Mouse (Mus musculus) MEL (cell line): Measurements from ENCODE around the gene Igtp. TPM values are rescaled to one million over a fixed set of nuclear protein-coding genes. Genes with fewer than 3 reads are reported as not detected.
A peak's percentile ranks its signal among the peaks of the same experiment; 100 is the strongest.

Experiments used
- DNase-seq: peaks from one replicate; pipeline ENCODE4 v3.0.0; 2011; ENCODE audit warnings: low read depth, low spot score
- H3K27ac ChIP-seq: 2 replicates; pipeline ENCODE4 v1.5.1; 2012; ENCODE audit warnings: low read depth, mild to moderate bottlenecking, control low read depth, low read length, moderate library complexity; ENCODE audit not compliant: control insufficient read depth
- H3K27me3 ChIP-seq, 2 experiments: fragments of 150-350 bp in 1 of 2; sonication (generic) in 1 of 2; 2 replicates each; pipeline ENCODE4 v1.6.1; 2012; ENCODE audit warnings: low read length in 2 of 2, mild to moderate bottlenecking in 2 of 2, improper control_type of control experiment in 1 of 2, moderate library complexity in 1 of 2; ENCODE audit not compliant: insufficient read depth in 2 of 2, control insufficient read depth in 1 of 2
- H3K36me3 ChIP-seq, 2 experiments: 2 replicates each; pipeline ENCODE4 v1.6.1; 2012 to 2014; ENCODE audit warnings: low read length in 2 of 2, improper control_type of control experiment in 1 of 2, inconsistent platforms in 1 of 2, mild to moderate bottlenecking in 1 of 2; ENCODE audit not compliant: insufficient read depth in 2 of 2, control insufficient read depth in 1 of 2
- H3K4me1 ChIP-seq, 2 experiments: fragments of 150-350 bp in 1 of 2; sonication (generic) in 1 of 2; 2 replicates each; pipeline ENCODE4 v1.6.1; 2012; ENCODE audit warnings: low read length in 2 of 2, improper control_type of control experiment in 1 of 2, mild to moderate bottlenecking in 1 of 2; ENCODE audit not compliant: insufficient read depth in 2 of 2, control insufficient read depth in 1 of 2
- H3K4me3 ChIP-seq, 2 experiments: fragments of 150-350 bp in 1 of 2; sonication (generic) in 1 of 2; 2 replicates each; pipeline ENCODE4 v1.5.1; 2012; ENCODE audit warnings: low read depth in 2 of 2, low read length in 2 of 2, mild to moderate bottlenecking in 2 of 2, moderate library complexity in 2 of 2, control low read depth in 1 of 2, improper control_type of control experiment in 1 of 2; ENCODE audit not compliant: control insufficient read depth in 1 of 2, insufficient read depth in 1 of 2
- H3K79me2 ChIP-seq: 2 replicates; pipeline ENCODE4 v1.6.1; 2012; ENCODE audit warnings: mild to moderate bottlenecking, low read length, moderate library complexity; ENCODE audit not compliant: control insufficient read depth, poor library complexity, insufficient read depth
- H3K9ac ChIP-seq: 2 replicates; pipeline ENCODE4 v1.6.1; 2012; ENCODE audit warnings: low read depth, mild to moderate bottlenecking, control low read depth, low read length, moderate library complexity; ENCODE audit not compliant: control insufficient read depth, poor library complexity, severe bottlenecking
- H3K9me3 ChIP-seq: fragments of 150-350 bp; sonication (generic); replicated peaks from 2 replicates; pipeline ENCODE4 v1.6.1; 2012; ENCODE audit warnings: mild to moderate bottlenecking, low read length, improper control_type of control experiment, moderate library complexity; ENCODE audit not compliant: insufficient read depth
- BHLHE40 ChIP-seq: IDR thresholded peaks from 2 replicates; pipeline ENCODE4 v1.6.1; 2012; ENCODE audit warnings: low read depth, mild to moderate bottlenecking, inconsistent platforms, low read length, improper control_type of control experiment, borderline replicate concordance
- CHD2 ChIP-seq: IDR thresholded peaks from 2 replicates; pipeline ENCODE4 v1.6.1; 2011; ENCODE audit warnings: low read length, improper control_type of control experiment
- CTCF ChIP-seq, 3 experiments: IDR thresholded peaks in 2 of 3; conservative IDR thresholded peaks in 1 of 3; 2 replicates each; pipeline ENCODE4 v1.5.1; 2011 to 2012; ENCODE audit warnings: low read length in 3 of 3, low read depth in 2 of 3, mild to moderate bottlenecking in 2 of 3, improper control_type of control experiment in 1 of 3, inconsistent platforms in 1 of 3, mixed read lengths in 1 of 3, moderate library complexity in 1 of 3; ENCODE audit not compliant: control insufficient read depth in 1 of 3, insufficient read depth in 1 of 3, poor library complexity in 1 of 3, severe bottlenecking in 1 of 3
- E2F4 ChIP-seq: IDR thresholded peaks from 2 replicates; pipeline ENCODE4 v1.6.1; 2011; ENCODE audit warnings: low read depth, low read length, improper control_type of control experiment, borderline replicate concordance
- ELF1 ChIP-seq: IDR thresholded peaks from 2 replicates; pipeline ENCODE4 v1.6.1; 2014; ENCODE audit warnings: low read depth, mild to moderate bottlenecking, inconsistent platforms, low read length, improper control_type of control experiment, moderate library complexity
- EP300 ChIP-seq, 2 experiments: IDR thresholded peaks; 2 replicates each; pipeline ENCODE4 v1.6.1; 2011; ENCODE audit warnings: improper control_type of control experiment in 2 of 2, low read length in 2 of 2, low read depth in 1 of 2, mild to moderate bottlenecking in 1 of 2
- ETS1 ChIP-seq: IDR thresholded peaks from 2 replicates; pipeline ENCODE4 v1.6.1; 2012; ENCODE audit warnings: low read depth, mild to moderate bottlenecking, inconsistent platforms, low read length, improper control_type of control experiment, moderate library complexity
- GABPA ChIP-seq: IDR thresholded peaks from 2 replicates; pipeline ENCODE4 v1.6.1; 2012; ENCODE audit warnings: low read depth, mild to moderate bottlenecking, inconsistent platforms, low read length, improper control_type of control experiment, moderate library complexity
- HCFC1 ChIP-seq: IDR thresholded peaks from 2 replicates; pipeline ENCODE4 v1.6.1; 2012; ENCODE audit warnings: low read depth, mild to moderate bottlenecking, inconsistent platforms, low read length, improper control_type of control experiment, moderate library complexity
- MAFK ChIP-seq: IDR thresholded peaks from 2 replicates; pipeline ENCODE4 v1.6.1; 2011; ENCODE audit warnings: low read depth, mild to moderate bottlenecking, low read length, improper control_type of control experiment, borderline replicate concordance
- MAZ ChIP-seq: IDR thresholded peaks from 2 replicates; pipeline ENCODE4 v1.6.1; 2012; ENCODE audit warnings: low read depth, mild to moderate bottlenecking, inconsistent platforms, low read length, improper control_type of control experiment
- MEF2A ChIP-seq: IDR thresholded peaks from 2 replicates; pipeline ENCODE4 v1.6.1; 2014; ENCODE audit warnings: low read depth, mild to moderate bottlenecking, inconsistent platforms, low read length, improper control_type of control experiment; ENCODE audit not compliant: poor library complexity, insufficient replicate concordance, severe bottlenecking; ENCODE audit errors: extremely low read depth
- MXI1 ChIP-seq: IDR thresholded peaks from 2 replicates; pipeline ENCODE4 v1.6.1; 2011; ENCODE audit warnings: mild to moderate bottlenecking, low read depth, low read length, improper control_type of control experiment
- MYB ChIP-seq: IDR thresholded peaks from 2 replicates; pipeline ENCODE4 v1.6.1; 2011; ENCODE audit warnings: mild to moderate bottlenecking, low read depth, low read length, improper control_type of control experiment
- MYC ChIP-seq: IDR thresholded peaks from 2 replicates; pipeline ENCODE4 v1.6.1; 2011; ENCODE audit warnings: low read depth, mild to moderate bottlenecking, low read length, improper control_type of control experiment, moderate library complexity
- NRF1 ChIP-seq: IDR thresholded peaks from 2 replicates; pipeline ENCODE4 v1.6.1; 2014; ENCODE audit warnings: low read depth, mild to moderate bottlenecking, inconsistent platforms, low read length, improper control_type of control experiment, moderate library complexity; ENCODE audit not compliant: poor library complexity, insufficient read depth, severe bottlenecking
- POLR2A ChIP-seq, 2 experiments: IDR thresholded peaks; 2 replicates each; pipeline ENCODE4 v1.6.1; 2011 to 2012; ENCODE audit warnings: low read length in 2 of 2, mild to moderate bottlenecking in 2 of 2, control low read depth in 1 of 2, improper control_type of control experiment in 1 of 2, low read depth in 1 of 2, moderate library complexity in 1 of 2; ENCODE audit not compliant: control insufficient read depth in 1 of 2, insufficient read depth in 1 of 2, poor library complexity in 1 of 2
- POLR2AphosphoS5 ChIP-seq: IDR thresholded peaks from 2 replicates; pipeline ENCODE4 v1.6.1; 2012; ENCODE audit warnings: low read depth, borderline replicate concordance, mild to moderate bottlenecking, inconsistent platforms, low read length, moderate library complexity, mixed read lengths
- RAD21 ChIP-seq: IDR thresholded peaks from 2 replicates; pipeline ENCODE4 v1.6.1; 2011; ENCODE audit warnings: mild to moderate bottlenecking, low read depth, low read length, improper control_type of control experiment
- RCOR1 ChIP-seq: IDR thresholded peaks from 2 replicates; pipeline ENCODE4 v1.6.1; 2012; ENCODE audit warnings: low read depth, mild to moderate bottlenecking, inconsistent platforms, low read length, improper control_type of control experiment
- SIN3A ChIP-seq: IDR thresholded peaks from 2 replicates; pipeline ENCODE4 v1.6.1; 2012; ENCODE audit warnings: low read length, improper control_type of control experiment, inconsistent platforms
- SMC3 ChIP-seq: IDR thresholded peaks from 2 replicates; pipeline ENCODE4 v1.6.1; 2011; ENCODE audit warnings: low read depth, low read length, improper control_type of control experiment
- TBP ChIP-seq: IDR thresholded peaks from 2 replicates; pipeline ENCODE4 v1.8.0; 2011; ENCODE audit warnings: low read depth, low read length, improper control_type of control experiment
- TCF12 ChIP-seq: IDR thresholded peaks from 2 replicates; pipeline ENCODE4 v1.6.1; 2014; ENCODE audit warnings: low read depth, mild to moderate bottlenecking, inconsistent platforms, low read length, improper control_type of control experiment, moderate library complexity
- UBTF ChIP-seq: IDR thresholded peaks from 2 replicates; pipeline ENCODE4 v1.6.1; 2012; ENCODE audit warnings: low read depth, mild to moderate bottlenecking, inconsistent platforms, low read length, improper control_type of control experiment, moderate library complexity, borderline replicate concordance; ENCODE audit not compliant: insufficient read depth
- USF1 ChIP-seq: IDR thresholded peaks from 2 replicates; pipeline ENCODE4 v1.6.1; 2014; ENCODE audit warnings: low read depth, mild to moderate bottlenecking, inconsistent platforms, low read length, improper control_type of control experiment, moderate library complexity
- USF2 ChIP-seq, 2 experiments: IDR thresholded peaks; 2 replicates each; pipeline ENCODE4 v1.6.1; 2011 to 2012; ENCODE audit warnings: improper control_type of control experiment in 2 of 2, low read length in 2 of 2, borderline replicate concordance in 1 of 2, inconsistent platforms in 1 of 2, low read depth in 1 of 2, mild to moderate bottlenecking in 1 of 2; ENCODE audit not compliant: insufficient read depth in 1 of 2
- ZC3H11A ChIP-seq: IDR thresholded peaks from 2 replicates; pipeline ENCODE4 v1.6.1; 2012; ENCODE audit warnings: low read depth, mild to moderate bottlenecking, inconsistent platforms, low read length, improper control_type of control experiment
- ZKSCAN1 ChIP-seq: IDR thresholded peaks from 2 replicates; pipeline ENCODE4 v1.6.1; 2012; ENCODE audit warnings: low read depth, mild to moderate bottlenecking, inconsistent platforms, low read length, improper control_type of control experiment, moderate library complexity
- ZNF384 ChIP-seq: IDR thresholded peaks from 2 replicates; pipeline ENCODE4 v1.6.1; 2012; ENCODE audit warnings: low read depth, mild to moderate bottlenecking, inconsistent platforms, low read length, improper control_type of control experiment
- polyA plus RNA-seq, 2 experiments: library from polyadenylated mRNA; stranded (reverse) in 1 of 2; unstranded in 1 of 2; fragments of >175 nt in 1 of 2; fragments of >200 nt in 1 of 2; gene quantifications; 2 replicates each; pipeline versions ENCODE4 v1.2.1 to v1.2.4; 2012; ENCODE audit warnings: low replicate concordance in 2 of 2, low read depth in 1 of 2; ENCODE audit not compliant: insufficient read length in 2 of 2, insufficient read depth in 1 of 2, missing spikeins in 1 of 2
- total RNA-seq: library from RNA; depleted of rRNA; stranded (reverse); fragments of 300-350 nt; gene quantifications from 2 replicates; pipeline ENCODE4 v1.2.3, GENCODE M21; 2012

The Igtp gene
- total and polyA plus RNA-seq, 3 experiments, result 3.6 to 3.7 TPM; not detected in 1

GRCm38 (mm10) chr11:58235152-58235551 is 35.8 kb downstream of the Igtp start:
- peaks cover 31 to 41% of the 10 kb centered on the region in 2 experiments for H3K27me3 ChIP-seq

GRCm38 (mm10) chr11:58238840-58239791 is 39.8 kb downstream of the Igtp start:
- Histone ChIP-seq H3K4me1 (no peaks in the 10 kb centered on the region), H3K9me3 (no peaks in the 10 kb centered on the region), H3K27ac (no peak overlapping the region), H3K79me2 (no peaks in the 10 kb centered on the region), H3K4me3 (no peak overlapping the region), H3K27me3 (peaks cover 15 to 23% of the 10 kb centered on the region in 2 experiments), H3K36me3 (no peaks in the 10 kb centered on the region), H3K9ac (no peak overlapping the region)
- TF ChIP-seq USF2 (IDR thresholded peaks at IDR 0.05; ENCODE audit: borderline replicate concordance in 1 of 2, insufficient read depth in 1 of 2, low read depth in 1 of 2, low read length in 2 of 2) (no peak), TCF12 (no peak), HCFC1 (no peak), ZC3H11A (no peak), ETS1 (no peak)
- no peak for DNase-seq

More at GRCm38 (mm10) chr11:58235152-58235551, 35.8 kb downstream of the Igtp start:
- DNase-seq, result peak; percentile 82
- no peak for TF ChIP-seq HCFC1
- no peak for TF ChIP-seq NRF1
- no peak for TF ChIP-seq MEF2A
- no peak for TF ChIP-seq MXI1
- peak; percentile 82 for TF ChIP-seq ZC3H11A
- TF ChIP-seq MAZ, result 0 out of 2 replicates have a peak, but pooled peaks have one; percentile 34
- TF ChIP-seq CTCF (IDR thresholded peaks at IDR 0.05 in 2 of 3, conservative IDR thresholded peaks at IDR 0.05 in 1 of 3; ENCODE audit: control insufficient read depth in 1 of 3, insufficient read depth in 1 of 3, low read depth in 2 of 3, low read length in 3 of 3, poor library complexity in 1 of 3, severe bottlenecking in 1 of 3), result peak; percentile 83 to 90 (median 86)
- TF ChIP-seq ZNF384, result no peak
- no peak for TF ChIP-seq CHD2
- no peak for TF ChIP-seq UBTF
- no peak for TF ChIP-seq RCOR1
- no peak for TF ChIP-seq BHLHE40
- TF ChIP-seq POLR2A (IDR thresholded peaks at IDR 0.05; ENCODE audit: control insufficient read depth in 1 of 2, insufficient read depth in 1 of 2, low read depth in 1 of 2, low read length in 2 of 2, poor library complexity in 1 of 2), result no peak
- no peak for TF ChIP-seq EP300 (IDR thresholded peaks at IDR 0.05; ENCODE audit: low read depth in 1 of 2, low read length in 2 of 2)
- no peak for TF ChIP-seq E2F4
- TF ChIP-seq RAD21, result peak; percentile 90
- TF ChIP-seq SMC3, result peak; percentile 80
- peak; percentile 43; the same call in 1 of the 2 replicates for TF ChIP-seq SIN3A
- TF ChIP-seq USF1, result no peak
- TF ChIP-seq USF2 (IDR thresholded peaks at IDR 0.05; ENCODE audit: borderline replicate concordance in 1 of 2, insufficient read depth in 1 of 2, low read depth in 1 of 2, low read length in 2 of 2), result no peak
- no peak for TF ChIP-seq TBP
- TF ChIP-seq ZKSCAN1, result no peak
- TF ChIP-seq POLR2AphosphoS5, result no peak
- no peak for TF ChIP-seq ELF1
- 0 out of 2 replicates have a peak, but pooled peaks have one; percentile 46 for TF ChIP-seq MYC
- no peak for TF ChIP-seq GABPA
- no peak for TF ChIP-seq ETS1
- no peak for TF ChIP-seq MAFK
- TF ChIP-seq MYB, result no peak
- TF ChIP-seq, all 39 proteins: peak for 7
- H3K27ac ChIP-seq, result no peak overlapping the region
- no peak overlapping the region for H3K4me3 ChIP-seq
- H3K79me2 ChIP-seq, result no peaks in the 10 kb centered on the region
- no peaks in the 10 kb centered on the region for H3K9me3 ChIP-seq
- no peaks in the 10 kb centered on the region for H3K4me1 ChIP-seq
- H3K36me3 ChIP-seq, result no peaks in the 10 kb centered on the region
- no peak overlapping the region for H3K9ac ChIP-seq
